Mouse (Mus musculus): ENCODE measurements at regions not wholly inside any gene's neighbourhood (a gene's known extent, or its start where the extent isn't known, plus 50 kb on each side); places are given as distances from the start of the nearest gene placed in this dataset.

GRCm38 (mm10) chr4:95474726-95475406, 82.4 kb upstream of the Fggy start:
- Histone ChIP-seq H3K4me3 (ENCODE audit: insufficient read depth, poor library complexity, severe bottlenecking) (no peak overlapping the region), H3ac (ENCODE audit: control insufficient read depth, insufficient read length, low read depth) (no peak overlapping the region), H3K27me3 (ENCODE audit: control insufficient read depth, insufficient read depth, insufficient read length) (no peaks in the 10 kb centered on the region), H3K36me3 (ENCODE audit: control insufficient read depth, insufficient read depth) (no peaks in the 10 kb centered on the region), H3K79me2 (ENCODE audit: control insufficient read depth, insufficient read depth) (no peaks in the 10 kb centered on the region), H3K79me3 (ENCODE audit: low read depth) (no peaks in the 10 kb centered on the region)
- TF ChIP-seq USF1 (IDR thresholded peaks at IDR 0.05; ENCODE audit: low read depth) (no peak), MYOG (IDR thresholded peaks at IDR 0.05; ENCODE audit: control insufficient read depth, extremely low read depth, insufficient read length) (no peak), MYOD1 (IDR thresholded peaks at IDR 0.05; ENCODE audit: control insufficient read depth, insufficient read length, low read depth) (peak; percentile 84)

DNA sequence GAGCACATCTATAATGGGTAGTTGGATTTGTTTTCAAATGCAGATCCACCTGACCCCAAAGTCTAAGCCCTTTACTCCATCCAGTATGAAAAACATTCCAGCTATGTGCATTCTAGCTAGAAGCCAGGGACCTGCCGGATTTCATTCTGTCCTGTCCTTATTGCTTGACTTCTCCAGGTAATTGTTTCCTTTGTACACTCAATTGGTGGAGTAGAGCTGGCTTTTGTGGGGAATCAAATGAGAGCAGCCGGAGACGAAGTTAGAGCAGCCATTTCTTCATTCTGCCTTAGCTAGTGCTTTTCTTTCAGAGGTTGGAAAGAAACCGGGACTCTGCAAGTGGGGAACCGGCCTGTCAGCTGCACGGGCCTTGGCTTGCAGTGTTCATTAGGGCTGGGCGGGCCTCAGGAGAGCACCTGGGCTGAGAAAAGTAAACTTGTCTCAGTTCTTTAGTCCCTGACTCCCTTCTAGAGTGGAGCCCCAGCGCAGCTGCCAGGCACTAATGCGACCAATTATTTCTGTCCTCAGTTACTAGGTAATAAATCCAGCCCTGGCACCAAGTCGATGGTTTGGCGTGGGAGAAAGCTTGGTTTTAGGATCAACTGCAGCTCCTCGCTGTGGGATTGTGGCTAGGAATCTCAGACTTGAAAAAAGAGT, 81.1 kb upstream of the Fggy start:
- H3K79me3 ChIP-seq (ENCODE audit: low read depth) = no peaks in the 10 kb centered on the region
- H3ac ChIP-seq (ENCODE audit: control insufficient read depth, insufficient read length, low read depth) = no peak overlapping the region
- no peak overlapping the region for H3K4me3 ChIP-seq (ENCODE audit: insufficient read depth, poor library complexity, severe bottlenecking)
- TF ChIP-seq CEBPB (IDR thresholded peaks at IDR 0.05; ENCODE audit: low read depth) (no peak), MYOG (IDR thresholded peaks at IDR 0.05; ENCODE audit: control insufficient read depth, extremely low read depth, insufficient read length) (no peak), USF1 (IDR thresholded peaks at IDR 0.05; ENCODE audit: low read depth) (no peak), CTCF (IDR thresholded peaks at IDR 0.05; ENCODE audit: control insufficient read depth, insufficient read depth, insufficient read length) (no peak), FOSL1 (IDR thresholded peaks at IDR 0.05; ENCODE audit: insufficient read depth, low read length, poor library complexity, severe bottlenecking) (no peak), MYOD1 (IDR thresholded peaks at IDR 0.05; ENCODE audit: control insufficient read depth, insufficient read length, low read depth) (no peak), MAX (IDR thresholded peaks at IDR 0.05) (no peak)
- no peaks in the 10 kb centered on the region for H3K79me2 ChIP-seq (ENCODE audit: control insufficient read depth, insufficient read depth)
- H3K27me3 ChIP-seq (ENCODE audit: control insufficient read depth, insufficient read depth, insufficient read length) = no peaks in the 10 kb centered on the region
- no peaks in the 10 kb centered on the region for H3K36me3 ChIP-seq (ENCODE audit: control insufficient read depth, insufficient read depth)

DNA sequence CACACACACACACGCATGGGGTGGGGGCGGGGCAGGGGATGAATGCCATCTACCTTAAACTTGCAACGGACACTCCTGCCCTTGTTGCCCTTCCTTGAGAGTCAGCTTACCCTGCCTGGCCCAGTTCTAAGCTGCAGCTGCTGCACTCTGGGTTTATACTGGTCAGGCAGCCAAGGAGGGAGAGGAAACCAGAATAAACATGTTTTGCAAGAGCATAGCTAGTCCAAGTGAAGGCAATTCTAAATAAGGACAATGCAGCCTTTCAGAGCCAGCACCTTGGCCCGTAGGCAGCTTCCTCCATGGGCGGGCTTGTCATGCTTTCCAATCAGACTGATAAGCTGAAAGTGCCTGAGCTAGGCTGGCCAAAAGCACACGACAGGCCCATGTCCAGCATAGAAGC, 73.7 kb upstream of the Fggy start:
- H3ac ChIP-seq (ENCODE audit: control insufficient read depth, insufficient read length, low read depth) = no peak overlapping the region
- TF ChIP-seq MYOG (IDR thresholded peaks at IDR 0.05; ENCODE audit: control insufficient read depth, extremely low read depth, insufficient read length) (no peak), USF1 (IDR thresholded peaks at IDR 0.05; ENCODE audit: low read depth) (no peak), MAX (IDR thresholded peaks at IDR 0.05) (no peak), FOSL1 (IDR thresholded peaks at IDR 0.05; ENCODE audit: insufficient read depth, low read length, poor library complexity, severe bottlenecking) (no peak), MYOD1 (IDR thresholded peaks at IDR 0.05; ENCODE audit: control insufficient read depth, insufficient read length, low read depth) (no peak), CTCF (IDR thresholded peaks at IDR 0.05; ENCODE audit: control insufficient read depth, insufficient read depth, insufficient read length) (no peak), CEBPB (IDR thresholded peaks at IDR 0.05; ENCODE audit: low read depth) (no peak)
- no peaks in the 10 kb centered on the region for H3K36me3 ChIP-seq (ENCODE audit: control insufficient read depth, insufficient read depth)
- H3K27me3 ChIP-seq (ENCODE audit: control insufficient read depth, insufficient read depth, insufficient read length) = no peaks in the 10 kb centered on the region
- H3K79me3 ChIP-seq (ENCODE audit: low read depth) = no peaks in the 10 kb centered on the region
- H3K79me2 ChIP-seq (ENCODE audit: control insufficient read depth, insufficient read depth) = no peaks in the 10 kb centered on the region
- H3K4me3 ChIP-seq (ENCODE audit: insufficient read depth, poor library complexity, severe bottlenecking) = no peak overlapping the region

GRCm38 (mm10) chr4:95487323-95487722, 70.0 kb upstream of the Fggy start:
- Histone ChIP-seq H3ac (ENCODE audit: control insufficient read depth, insufficient read length, low read depth) (no peak overlapping the region), H3K36me3 (ENCODE audit: control insufficient read depth, insufficient read depth) (no peaks in the 10 kb centered on the region), H3K79me3 (ENCODE audit: low read depth) (no peaks in the 10 kb centered on the region), H3K27me3 (ENCODE audit: control insufficient read depth, insufficient read depth, insufficient read length) (no peaks in the 10 kb centered on the region), H3K4me3 (ENCODE audit: insufficient read depth, poor library complexity, severe bottlenecking) (no peak overlapping the region), H3K79me2 (ENCODE audit: control insufficient read depth, insufficient read depth) (no peaks in the 10 kb centered on the region)
- no peak for TF ChIP-seq CEBPB (IDR thresholded peaks at IDR 0.05; ENCODE audit: low read depth)

- Histone ChIP-seq H3K79me2 (ENCODE audit: control insufficient read depth, insufficient read depth) (no peaks in the 10 kb centered on the region), H3K36me3 (ENCODE audit: control insufficient read depth, insufficient read depth) (no peaks in the 10 kb centered on the region), H3K79me3 (ENCODE audit: low read depth) (no peaks in the 10 kb centered on the region), H3K27me3 (ENCODE audit: control insufficient read depth, insufficient read depth, insufficient read length) (no peaks in the 10 kb centered on the region), H3ac (ENCODE audit: control insufficient read depth, insufficient read length, low read depth) (no peak overlapping the region), H3K4me3 (ENCODE audit: insufficient read depth, poor library complexity, severe bottlenecking) (no peak overlapping the region)
- TF ChIP-seq CEBPB (IDR thresholded peaks at IDR 0.05; ENCODE audit: low read depth) = no peak
- no peak for TF ChIP-seq CTCF (IDR thresholded peaks at IDR 0.05; ENCODE audit: control insufficient read depth, insufficient read depth, insufficient read length)
- TF ChIP-seq MYOG (IDR thresholded peaks at IDR 0.05; ENCODE audit: control insufficient read depth, extremely low read depth, insufficient read length) = no peak
- no peak for TF ChIP-seq USF1 (IDR thresholded peaks at IDR 0.05; ENCODE audit: low read depth)
- TF ChIP-seq MYOD1 (IDR thresholded peaks at IDR 0.05; ENCODE audit: control insufficient read depth, insufficient read length, low read depth) = no peak
- TF ChIP-seq MAX (IDR thresholded peaks at IDR 0.05) = no peak
- no peak for TF ChIP-seq FOSL1 (IDR thresholded peaks at IDR 0.05; ENCODE audit: insufficient read depth, low read length, poor library complexity, severe bottlenecking)
These were observed 69.3 kb upstream of the Fggy start for GRCm38 (mm10) chr4:95487969-95488368.

DNA sequence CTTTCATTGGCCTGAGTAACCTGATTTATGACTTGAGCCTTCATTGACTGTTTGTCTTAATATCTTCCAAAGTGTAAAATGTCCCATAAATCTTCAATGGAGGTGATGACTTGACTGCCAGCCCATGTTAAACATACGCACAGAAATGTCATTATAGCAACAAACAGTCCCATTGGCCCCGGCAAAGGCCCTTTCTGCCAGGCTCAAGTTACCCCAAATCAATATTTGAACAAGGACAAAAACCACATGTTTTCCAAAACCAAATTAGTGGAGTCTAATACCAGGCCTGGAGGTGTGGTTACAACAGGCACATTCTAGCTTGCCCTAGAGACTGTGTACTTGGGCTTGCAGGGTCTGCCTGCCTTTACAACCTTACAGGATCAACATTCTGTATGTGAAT, 68.2 kb upstream of the Fggy start:
- no peak for TF ChIP-seq MYOD1 (IDR thresholded peaks at IDR 0.05; ENCODE audit: control insufficient read depth, insufficient read length, low read depth)
- H3ac ChIP-seq (ENCODE audit: control insufficient read depth, insufficient read length, low read depth) = no peak overlapping the region
- no peaks in the 10 kb centered on the region for H3K79me2 ChIP-seq (ENCODE audit: control insufficient read depth, insufficient read depth)
- H3K4me3 ChIP-seq (ENCODE audit: insufficient read depth, poor library complexity, severe bottlenecking) = no peak overlapping the region
- no peaks in the 10 kb centered on the region for H3K27me3 ChIP-seq (ENCODE audit: control insufficient read depth, insufficient read depth, insufficient read length)
- H3K79me3 ChIP-seq (ENCODE audit: low read depth) = no peaks in the 10 kb centered on the region
- no peaks in the 10 kb centered on the region for H3K36me3 ChIP-seq (ENCODE audit: control insufficient read depth, insufficient read depth)
